Mouse (Mus musculus) gastrocnemius, adult 2 months (tissue): ENCODE measurements around the gene Them7. TPM values are rescaled to one million over a fixed set of nuclear protein-coding genes. Genes with fewer than 3 reads are reported as not detected.
A peak's percentile ranks its signal among the peaks of the same experiment; 100 is the strongest.

Experiments used
- DNase-seq: peaks from one replicate; pipeline ENCODE4 v3.0.0; 2022
- H3K27ac ChIP-seq: fragments of 200-600 bp; 2 replicates; pipeline ENCODE4 v1.8.1; 2022; ENCODE audit warnings: mild to moderate bottlenecking
- H3K4me3 ChIP-seq: fragments of 200-600 bp; 2 replicates; pipeline ENCODE4 v1.8.1; 2022; ENCODE audit warnings: mild to moderate bottlenecking, moderate library complexity
- CTCF ChIP-seq: fragments of 200-600 bp; IDR thresholded peaks from 2 replicates; pipeline ENCODE4 v1.8.1; 2022; ENCODE audit warnings: antibody characterized with exemption, mild to moderate bottlenecking, moderate library complexity
- intact Hi-C: fragments of 180-260 bp; cut with DNase I; formaldehyde crosslinking; loops from one replicate; pipeline ENCODE4 v1.15.1; 2025
- total RNA-seq, 2 experiments: library from RNA; stranded (reverse); gene quantifications; 2 replicates each; pipeline ENCODE4 v1.2.3; 2021

Gene Them7
- total RNA-seq, 2 experiments from 2014 or later: 0.22 TPM; not detected in 1

DNA sequence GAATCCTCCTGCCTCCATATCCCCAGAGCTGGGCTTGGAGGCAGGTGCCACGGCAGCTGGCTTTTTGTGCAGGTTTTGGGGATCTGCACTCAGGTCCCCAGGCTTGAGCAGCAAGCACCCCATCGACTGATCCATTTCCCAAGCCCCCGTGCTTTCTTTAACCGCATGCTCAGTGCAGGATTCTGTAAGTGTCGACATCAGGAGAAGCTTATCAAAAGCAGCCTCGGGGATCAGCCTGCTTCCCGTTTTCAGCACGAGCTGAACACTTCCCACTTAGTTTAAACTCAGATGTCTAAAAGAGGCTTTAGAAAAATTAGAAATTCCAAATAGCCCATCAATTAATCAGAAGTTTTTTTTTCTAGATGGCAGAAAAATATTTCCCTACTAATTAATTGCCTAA is 4.5 kb upstream of the Them7 start:
- intact Hi-C loops: no loop called here
- H3K4me3 ChIP-seq: no peak overlapping the region
- TF ChIP-seq CTCF: no peak
- no peak for DNase-seq
- H3K27ac ChIP-seq: no peak overlapping the region

DNA sequence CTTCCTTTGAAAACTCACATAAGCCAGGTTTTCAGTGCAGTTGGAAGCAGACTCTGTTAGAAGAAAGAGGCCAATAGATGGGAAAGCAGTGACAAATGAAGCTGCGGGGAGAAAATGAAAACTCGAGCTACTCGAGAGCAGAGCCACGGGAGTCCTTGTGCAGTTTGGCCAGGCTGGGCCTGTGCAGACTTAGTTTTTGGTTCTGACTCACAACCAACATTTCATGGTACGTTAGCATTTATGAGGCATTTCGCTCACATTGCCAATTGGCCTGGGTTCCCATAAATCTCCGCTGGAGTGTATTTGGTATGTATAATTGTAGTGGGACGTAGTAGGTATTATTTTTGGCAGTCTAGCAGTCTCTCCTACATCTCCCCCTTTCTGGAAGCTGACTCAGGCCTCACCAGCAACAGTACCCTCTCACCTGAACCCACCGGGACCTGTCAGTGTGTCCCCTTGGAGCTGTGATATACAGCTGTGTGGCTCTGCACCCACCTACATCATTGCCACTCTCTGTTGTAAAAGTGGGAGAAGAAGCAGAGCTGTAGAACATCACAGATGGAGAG is 3.3 kb upstream of the Them7 start:
- DNase-seq: no peak
- intact Hi-C loops: no loop called here
- H3K27ac ChIP-seq: no peak overlapping the region
- H3K4me3 ChIP-seq: no peak overlapping the region
- TF ChIP-seq CTCF: no peak

DNA sequence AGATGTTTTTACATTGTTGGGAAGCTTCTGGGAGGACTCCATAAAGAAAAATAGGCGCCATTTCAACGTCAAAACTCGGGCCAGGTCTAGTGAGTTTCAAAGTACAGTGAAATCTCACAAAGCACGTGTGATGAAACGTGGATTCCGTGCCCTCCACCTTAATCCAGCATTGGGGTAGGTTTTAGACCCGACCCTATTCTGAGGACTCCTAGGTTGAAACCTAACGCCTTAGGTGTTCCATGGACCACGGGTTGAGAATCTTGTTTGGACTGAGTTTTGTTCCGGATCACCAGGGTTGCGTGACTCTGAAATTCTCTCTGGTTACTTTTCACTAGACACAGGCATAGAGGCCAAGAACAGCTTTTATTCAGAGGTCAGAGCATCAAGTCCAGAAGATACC is 514 bp upstream of the Them7 start:
- H3K27ac ChIP-seq: no peak overlapping the region
- H3K4me3 ChIP-seq: no peak overlapping the region
- intact Hi-C loops: no loop called here
- DNase-seq: no peak
- no peak for TF ChIP-seq CTCF

DNA sequence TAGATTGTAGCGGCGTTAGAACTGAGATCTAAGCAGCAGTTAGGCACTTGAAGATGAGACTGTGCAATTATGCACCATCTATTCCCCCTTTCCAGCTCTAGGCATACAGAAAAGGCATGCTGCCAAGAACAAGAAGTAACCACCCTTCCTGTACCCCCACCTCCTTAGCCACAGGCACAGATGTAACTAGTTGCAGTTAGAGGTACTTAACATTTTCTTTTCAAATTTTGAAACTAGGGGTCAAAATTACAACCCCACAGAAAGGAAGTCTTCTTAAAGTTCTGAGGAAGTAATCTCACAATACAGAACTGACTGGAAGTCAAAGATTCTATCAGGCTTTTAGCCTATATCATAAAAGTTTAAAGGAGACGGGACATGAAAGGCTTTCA is 861 bp downstream of the Them7 start:
- no peak for TF ChIP-seq CTCF
- Histone ChIP-seq H3K4me3 (no peak overlapping the region), H3K27ac (no peak overlapping the region)
- DNase-seq: no peak
- intact Hi-C loops: no loop called here

DNA sequence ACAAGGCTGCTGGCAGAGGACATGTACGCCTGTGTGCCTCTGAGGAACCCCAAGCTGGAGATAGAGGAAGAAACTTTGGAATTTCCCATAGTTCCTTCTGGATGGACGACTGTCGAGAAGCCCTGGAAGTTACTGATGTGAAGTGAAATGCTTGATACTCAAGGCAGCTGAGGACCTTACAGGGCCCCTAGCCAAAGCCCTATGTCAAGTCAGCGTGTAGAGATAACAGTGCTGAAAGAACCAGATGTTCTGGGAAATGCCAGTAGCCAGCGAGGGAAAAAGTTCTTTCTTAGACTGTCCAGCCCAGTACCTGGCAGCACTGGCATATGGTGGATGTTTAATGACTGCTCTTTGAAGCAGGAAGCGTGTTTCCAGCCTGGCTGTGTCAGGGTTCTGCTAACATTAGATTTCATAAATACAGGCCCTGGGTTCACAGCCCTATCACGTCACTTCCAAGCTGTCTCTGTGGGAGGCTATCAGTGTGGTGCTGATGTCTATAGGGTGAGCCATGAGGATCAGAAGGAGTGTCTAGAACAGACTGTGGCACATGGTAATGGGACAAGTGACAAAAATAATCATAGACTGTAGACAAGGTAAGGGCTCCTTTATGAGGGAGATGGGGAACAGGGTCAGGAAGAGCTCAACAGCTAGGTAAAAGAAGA is 2.3 kb downstream of the Them7 start:
- DNase-seq: no peak
- no peak overlapping the region for H3K4me3 ChIP-seq
- TF ChIP-seq CTCF: no peak
- intact Hi-C loops: no loop called here
- H3K27ac ChIP-seq: no peak overlapping the region

DNA sequence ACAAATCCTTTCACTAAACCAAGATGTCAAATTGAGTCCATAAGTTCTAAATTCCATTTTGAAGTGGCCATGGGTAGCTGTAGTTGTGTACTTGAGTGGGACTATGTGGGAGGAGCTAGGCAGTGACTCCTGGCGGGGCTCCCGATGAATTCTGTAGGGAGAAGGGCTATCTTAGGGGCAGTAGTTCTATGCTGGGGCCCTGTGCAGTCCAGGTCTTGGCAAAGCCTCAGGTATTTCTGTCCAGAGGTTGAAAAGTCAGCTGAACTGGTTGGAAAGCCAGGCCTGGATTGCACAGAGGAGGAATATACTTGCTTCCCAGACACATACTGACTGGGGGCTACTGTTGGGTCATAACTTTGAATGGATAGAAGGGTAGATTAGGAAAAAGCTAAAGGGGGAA is 4.3 kb downstream of the Them7 start:
- no peak overlapping the region for H3K4me3 ChIP-seq
- intact Hi-C loops: no loop called here
- no peak for TF ChIP-seq CTCF
- no peak for DNase-seq
- H3K27ac ChIP-seq: no peak overlapping the region

DNA sequence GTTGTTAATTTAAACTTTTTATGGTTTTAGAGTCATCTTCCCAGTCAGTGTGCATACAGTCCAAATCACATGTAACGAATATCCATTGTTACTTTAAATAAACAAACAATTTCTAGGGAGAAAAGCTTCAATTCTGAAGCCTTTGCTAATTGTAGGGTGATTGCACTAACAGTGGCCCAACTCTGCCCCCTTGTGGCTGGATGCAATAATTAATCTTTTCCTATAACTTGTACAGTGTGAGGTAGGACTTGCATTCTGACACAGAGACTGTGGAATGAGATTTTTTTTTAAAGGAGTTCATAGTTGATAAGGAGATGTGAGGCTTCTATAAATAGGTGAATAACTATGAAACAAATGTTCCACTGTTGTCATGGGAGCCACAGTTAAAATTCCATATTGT is 6.2 kb downstream of the Them7 start:
- H3K4me3 ChIP-seq: no peak overlapping the region
- peak; percentile 52 for DNase-seq
- peak; percentile 81 for TF ChIP-seq CTCF
- intact Hi-C loops: loop anchor here (2.0 to 10.0 kb wide), 3 partner anchors 342 to 1966 kb away; no protein-coding TSS in a partner anchor
- no peak overlapping the region for H3K27ac ChIP-seq

DNA sequence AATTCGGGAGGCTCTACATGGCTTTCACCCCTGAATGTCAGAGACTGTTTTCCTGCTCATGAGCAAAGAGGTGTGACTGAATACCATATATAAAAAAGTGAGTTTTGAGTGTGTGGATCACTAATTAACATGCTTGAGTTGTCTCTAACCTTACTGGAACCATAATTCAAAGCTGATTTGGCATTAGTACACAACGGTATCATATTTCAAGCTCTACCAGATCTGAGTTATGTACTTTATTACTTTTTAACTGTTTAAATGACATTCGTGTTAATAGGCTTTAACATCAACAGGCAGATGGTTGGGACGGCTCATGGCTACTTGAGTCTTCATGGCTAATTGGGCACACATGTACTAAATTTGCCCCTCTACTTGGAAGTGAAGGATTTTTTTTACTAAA is 8.3 kb downstream of the Them7 start:
- no peak for DNase-seq
- Histone ChIP-seq H3K27ac (no peak overlapping the region), H3K4me3 (no peak overlapping the region)
- TF ChIP-seq CTCF: no peak
- intact Hi-C loops: loop anchor here (10.0 kb wide), 2 partner anchors 548 to 1968 kb away; no protein-coding TSS in a partner anchor

DNA sequence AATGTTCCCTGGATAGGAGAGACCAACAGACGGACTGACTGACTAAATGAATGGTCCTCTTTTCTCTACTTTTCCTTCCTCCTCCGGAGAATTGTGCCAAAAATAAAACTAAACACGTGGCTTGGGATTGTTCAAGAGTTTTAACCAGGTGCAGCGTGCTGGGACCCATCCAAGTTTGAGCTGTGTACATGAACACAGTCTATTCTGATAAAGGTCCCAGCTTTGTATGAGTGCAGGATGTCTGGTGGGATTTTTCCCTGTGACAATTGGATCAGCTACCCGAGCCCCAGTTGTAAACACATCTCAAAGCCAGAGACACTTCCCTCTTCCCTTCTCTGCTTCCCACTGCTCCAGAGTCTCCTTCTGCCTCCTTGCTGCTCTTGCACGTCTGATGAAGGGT is 10.2 kb downstream of the Them7 start:
- no peak for DNase-seq
- no peak overlapping the region for H3K27ac ChIP-seq

DNA sequence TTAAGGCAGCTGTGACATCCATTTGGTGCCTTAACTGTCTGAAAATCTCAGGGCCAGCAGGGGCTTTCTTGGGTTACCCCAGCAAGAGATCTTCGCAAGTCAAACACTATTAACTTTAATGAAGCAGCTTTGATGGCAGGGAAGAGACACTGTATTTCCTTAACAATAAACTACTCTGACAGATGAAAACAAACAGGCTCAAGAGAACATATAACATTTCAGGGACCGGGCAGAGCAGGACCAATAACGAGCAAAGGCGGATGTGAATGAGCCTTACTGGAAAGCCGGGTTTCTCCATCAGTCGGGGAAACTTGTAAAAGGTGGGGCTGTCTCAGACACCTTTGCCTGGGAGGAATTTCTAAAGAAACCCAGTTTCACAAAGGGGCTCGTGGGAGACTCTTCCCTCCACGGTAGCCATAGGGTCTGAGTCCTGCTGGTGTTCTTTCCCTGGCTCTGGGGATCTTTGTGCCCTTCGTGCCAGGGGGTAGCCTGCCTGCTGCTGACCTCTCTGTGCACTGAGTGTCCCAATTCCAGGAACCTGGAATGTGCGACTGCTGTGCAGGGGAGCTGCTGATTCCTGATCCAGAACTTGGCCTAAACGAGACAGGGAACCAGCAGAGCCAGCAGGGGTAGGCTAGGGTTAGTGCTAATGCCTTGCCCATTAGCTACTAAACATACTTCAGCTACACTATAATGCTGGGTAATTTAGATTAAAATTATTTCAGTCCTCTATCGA is 11.4 kb downstream of the Them7 start:
- Histone ChIP-seq H3K4me3 (no peak overlapping the region), H3K27ac (no peak overlapping the region)
- intact Hi-C loops: loop anchor here (10.0 kb wide), 2 partner anchors 551 to 1971 kb away; no protein-coding TSS in a partner anchor
- TF ChIP-seq CTCF: no peak
- no peak for DNase-seq

More for the DNA sequence above, 10.2 kb downstream of the Them7 start:
- TF ChIP-seq CTCF: no peak
- intact Hi-C loops: loop anchor here (10.0 kb wide), 2 partner anchors 549 to 1969 kb away; no protein-coding TSS in a partner anchor
- H3K4me3 ChIP-seq: no peak overlapping the region

DNA sequence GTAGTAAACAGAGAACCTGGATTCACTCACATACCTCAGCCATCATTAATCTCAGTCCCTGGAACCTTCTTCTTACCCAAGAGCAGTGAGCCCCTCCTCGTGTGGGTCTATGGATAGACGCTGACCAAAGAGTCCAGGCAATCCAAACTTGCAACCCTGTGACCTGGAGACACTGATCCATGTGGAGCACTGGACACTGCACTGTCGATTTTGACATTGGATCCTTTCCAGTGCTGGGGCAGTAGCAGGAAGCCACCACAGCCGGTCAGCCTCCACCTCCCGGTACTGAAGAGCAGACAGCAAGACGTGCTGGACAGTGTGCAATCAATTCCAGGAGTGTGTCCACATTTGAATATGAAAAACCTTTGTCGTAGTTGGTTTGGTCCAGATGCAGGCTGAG is 13.3 kb downstream of the Them7 start:
- TF ChIP-seq CTCF: no peak
- intact Hi-C loops: loop anchor here (10.0 kb wide), 2 partner anchors 553 to 1973 kb away; no protein-coding TSS in a partner anchor
- no peak for DNase-seq
- Histone ChIP-seq H3K27ac (no peak overlapping the region), H3K4me3 (no peak overlapping the region)

DNA sequence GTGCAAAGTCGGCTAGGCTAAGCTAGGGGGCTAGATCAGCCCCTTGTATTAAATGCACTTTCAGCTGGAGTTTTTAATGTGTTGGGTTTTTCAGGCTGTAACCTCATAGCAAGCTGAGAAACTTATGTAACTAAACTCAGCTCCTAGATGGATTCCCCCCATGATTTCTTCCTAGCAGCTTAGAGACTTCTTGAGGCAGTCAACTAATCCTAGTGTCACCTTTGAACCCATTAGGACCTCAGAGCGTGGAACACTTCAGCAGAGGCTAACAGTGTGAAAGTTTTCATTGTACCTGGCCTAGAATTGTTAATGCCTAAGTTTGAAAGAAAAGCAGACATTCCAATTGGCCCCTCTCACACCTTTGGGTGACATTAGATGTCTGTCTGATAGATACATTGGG is 13.7 kb downstream of the Them7 start:
- H3K27ac ChIP-seq: no peak overlapping the region
- no peak for TF ChIP-seq CTCF
- no peak for DNase-seq
- intact Hi-C loops: loop anchor here (10.0 kb wide), 2 partner anchors 553 to 1973 kb away; no protein-coding TSS in a partner anchor
- H3K4me3 ChIP-seq: no peak overlapping the region

DNA sequence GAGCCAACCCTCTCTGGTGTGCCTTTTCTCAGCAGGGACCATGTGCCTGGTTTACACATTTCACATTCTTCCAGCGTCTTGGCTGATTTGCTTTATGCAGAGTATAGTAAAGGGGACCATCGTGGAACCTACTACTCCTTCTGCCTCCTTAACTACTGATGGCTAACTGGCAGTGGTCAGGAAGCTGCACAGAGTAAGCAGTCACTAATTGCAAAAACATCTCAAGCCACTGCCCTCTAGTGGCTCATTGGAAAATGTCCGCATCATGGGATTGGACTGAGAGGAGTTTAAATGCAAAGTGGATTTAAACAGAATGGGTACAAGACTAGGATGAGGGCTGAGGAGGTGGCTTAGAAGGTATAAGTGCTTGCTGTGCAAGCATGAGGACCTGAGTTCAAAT is 14.7 kb downstream of the Them7 start:
- intact Hi-C loops: loop anchor here (10.0 kb wide), 2 partner anchors 554 to 1974 kb away; no protein-coding TSS in a partner anchor
- H3K27ac ChIP-seq: no peak overlapping the region
- no peak overlapping the region for H3K4me3 ChIP-seq
- peak; percentile 58 for TF ChIP-seq CTCF
- DNase-seq: no peak
